Mouse (Mus musculus) liver, embryonic 14.5 days (tissue): ENCODE measurements around the gene 4930435E12Rik. TPM values are rescaled to one million over a fixed set of nuclear protein-coding genes. Genes with fewer than 3 reads are reported as not detected.

Source experiments
- ATAC-seq: fragments of 200-750 bp; cut with Nextera tagmentation; 2 replicates; pipeline ENCODE4 v1.8.0; 2017; ENCODE audit warnings: moderate number of reproducible peaks, mild to moderate bottlenecking, moderate library complexity; ENCODE audit not compliant: insufficient read depth
- DNase-seq, 3 experiments: peaks; one replicate each; pipeline ENCODE4 v3.0.0-alpha.2; 2012 to 2013; ENCODE audit warnings: low read depth in 3 of 3, low spot score in 3 of 3
- H3K27ac ChIP-seq: fragments of 300-500 bp; sonication (generic); 2 replicates; pipeline ENCODE4 v1.5.1; 2014; ENCODE audit warnings: moderate library complexity, mild to moderate bottlenecking, control low read depth, inconsistent platforms
- H3K27me3 ChIP-seq: fragments of 300-500 bp; sonication (generic); 2 replicates; pipeline ENCODE4 v1.6.1; 2014; ENCODE audit warnings: mild to moderate bottlenecking, low read length, moderate library complexity; ENCODE audit not compliant: control insufficient read depth, insufficient read depth
- H3K36me3 ChIP-seq: fragments of 300-500 bp; sonication (generic); replicated peaks from 2 replicates; pipeline ENCODE4 v1.6.1; 2014; ENCODE audit warnings: low read depth; ENCODE audit not compliant: control insufficient read depth, insufficient read depth
- H3K4me1 ChIP-seq, 2 experiments: fragments of 200-500 bp in 1 of 2; fragments of 300-500 bp in 1 of 2; sonication (generic) in 1 of 2; replicated peaks; 2 replicates each; pipeline ENCODE4 v1.6.1; 2012 to 2014; ENCODE audit warnings: antibody characterized with exemption in 1 of 2, inconsistent platforms in 1 of 2, low read length in 1 of 2; ENCODE audit not compliant: control insufficient read depth in 2 of 2, insufficient read depth in 2 of 2
- H3K4me2 ChIP-seq: fragments of 300-500 bp; sonication (generic); 2 replicates; pipeline ENCODE4 v1.6.1; 2014; ENCODE audit warnings: low read depth, mild to moderate bottlenecking, control low read depth, moderate library complexity
- H3K4me3 ChIP-seq, 2 experiments: fragments of 200-500 bp in 1 of 2; fragments of 300-500 bp in 1 of 2; sonication (generic) in 1 of 2; 2 replicates each; pipeline ENCODE4 v1.5.1; 2012 to 2014; ENCODE audit warnings: low read depth in 2 of 2, low read length in 2 of 2, mild to moderate bottlenecking in 2 of 2, control low read depth in 1 of 2, inconsistent platforms in 1 of 2, moderate library complexity in 1 of 2; ENCODE audit not compliant: insufficient read depth in 1 of 2
- H3K9ac ChIP-seq: fragments of 300-500 bp; sonication (generic); replicated peaks from 2 replicates; pipeline ENCODE4 v1.6.1; 2014; ENCODE audit warnings: mild to moderate bottlenecking, control low read depth, moderate library complexity
- H3K9me3 ChIP-seq: fragments of 300-500 bp; sonication (generic); 2 replicates; pipeline ENCODE4 v1.6.1; 2016; ENCODE audit warnings: low read length, mixed read lengths; ENCODE audit not compliant: control insufficient read depth
- CTCF ChIP-seq: IDR thresholded peaks from 2 replicates; pipeline ENCODE4 v1.5.1; 2016; ENCODE audit warnings: antibody characterized with exemption, low read depth, control low read depth
- EP300 ChIP-seq: IDR thresholded peaks from 2 replicates; pipeline ENCODE4 v1.6.1; 2016; ENCODE audit warnings: antibody characterized with exemption, low read depth
- WGBS: fragments of 180-500 bp; shearing (Covaris S2); extraction: QIAGEN DNeasy Blood & Tissue Kit; methylation state at CpG from one replicate; pipeline ENCODE4 v1.1.7; 2014; ENCODE audit not compliant: insufficient replicate concordance; 5-methylcytosine and 5-hydroxymethylcytosine counted together
- polyA plus RNA-seq, 2 experiments: library from polyadenylated mRNA; depleted of rRNA in 1 of 2; stranded (reverse) in 1 of 2; unstranded in 1 of 2; fragments of >200 nt; fragmentation: Nextera tagmentation in 1 of 2; extraction: Ambion mirVana in 1 of 2; gene quantifications; 2 replicates each; pipeline versions ENCODE4 v1.2.1 to v1.2.3; 2012 to 2014

Gene 4930435E12Rik
- polyA plus RNA-seq, 2 experiments, result not detected

DNA sequence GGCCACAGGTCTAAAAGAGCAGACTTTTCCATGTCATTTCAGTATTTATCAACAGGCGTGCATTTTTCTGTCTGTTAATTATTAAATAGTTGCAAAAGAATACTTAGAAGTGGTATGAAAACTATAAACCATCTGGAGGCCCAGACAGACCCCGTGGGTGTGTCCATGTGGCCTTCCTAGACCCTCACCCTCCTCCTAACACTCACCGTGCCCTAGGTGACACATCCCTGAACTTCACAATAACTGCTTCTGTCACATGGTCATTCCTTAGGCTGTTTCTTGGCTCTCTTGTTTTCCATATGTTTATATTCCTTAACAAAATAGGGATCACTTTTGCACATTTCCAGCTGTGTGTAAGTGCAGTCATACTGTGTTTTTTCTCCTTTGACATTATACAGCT, 61.9 kb downstream of the 4930435E12Rik start:
- whole genome bisulfite sequencing, result 46% methylated on average over 3 of the region's 3 CpGs
- no peak for TF ChIP-seq EP300
- no peak for TF ChIP-seq CTCF
- H3K4me3 ChIP-seq, result no peak overlapping the region
- H3K9me3 ChIP-seq, result no peaks in the 10 kb centered on the region
- no peaks in the 10 kb centered on the region for H3K36me3 ChIP-seq
- ATAC-seq (no peak), DNase-seq (no peak)
- no peak overlapping the region for H3K27ac ChIP-seq
- H3K4me2 ChIP-seq, result no peak overlapping the region
- no peaks in the 10 kb centered on the region; a peak in 1 of 4 replicates for H3K4me1 ChIP-seq
- H3K27me3 ChIP-seq, result no peaks in the 10 kb centered on the region
- no peak overlapping the region for H3K9ac ChIP-seq

DNA sequence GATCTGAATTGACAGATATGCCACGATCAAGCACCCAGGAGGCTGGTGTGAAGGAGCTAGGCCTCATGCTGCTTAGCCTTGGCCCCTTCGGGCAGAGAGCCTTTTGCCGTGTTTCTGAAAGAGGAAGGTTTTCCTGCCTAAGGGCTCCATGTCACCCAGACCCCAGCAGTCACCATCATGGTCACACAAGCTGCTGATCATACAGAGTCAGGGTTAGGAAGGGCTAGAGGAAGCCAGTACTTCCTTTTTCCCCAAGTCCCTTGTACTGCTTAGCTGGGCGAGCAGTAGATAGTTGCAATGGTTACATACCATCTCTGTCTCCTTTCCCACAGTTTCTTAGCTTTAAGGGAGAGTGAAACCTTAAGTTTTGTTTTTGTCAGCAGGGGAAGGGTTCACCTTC, 65.0 kb downstream of the 4930435E12Rik start:
- WGBS, result 35% methylated on average over 4 of the region's 4 CpGs
- no peak for TF ChIP-seq EP300
- no peak for TF ChIP-seq CTCF
- H3K9me3 ChIP-seq, result no peaks in the 10 kb centered on the region
- H3K27me3 ChIP-seq, result no peaks in the 10 kb centered on the region; the same call in 1 of the 2 replicates
- H3K36me3 ChIP-seq, result no peaks in the 10 kb centered on the region
- H3K9ac ChIP-seq, result no peak overlapping the region
- H3K4me1 ChIP-seq, result no peaks in the 10 kb centered on the region; a peak in 2 of 4 replicates
- DNase-seq (no peak), ATAC-seq (no peak)
- no peak overlapping the region for H3K4me2 ChIP-seq
- no peak overlapping the region for H3K27ac ChIP-seq
- H3K4me3 ChIP-seq, result no peak overlapping the region

DNA sequence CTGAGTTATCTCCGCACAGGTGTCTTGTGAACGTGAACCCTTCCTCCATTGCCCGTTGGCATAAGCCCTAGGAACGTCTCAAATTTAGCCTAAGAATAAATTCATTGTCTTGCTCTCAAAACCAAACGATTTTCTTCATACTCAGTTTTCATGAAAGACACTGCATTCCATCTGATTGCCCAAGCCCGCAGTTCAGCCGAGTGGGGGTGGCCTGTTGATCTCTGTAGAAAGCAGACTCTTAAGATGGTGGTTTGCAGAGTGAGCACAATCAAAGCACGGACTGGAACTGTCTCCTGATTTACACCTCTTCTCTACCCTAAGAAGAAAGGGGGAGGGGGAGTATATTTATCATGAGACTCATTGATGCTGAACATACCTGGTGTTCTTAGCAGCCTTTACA, 66.1 kb downstream of the 4930435E12Rik start:
- Histone ChIP-seq H3K27me3 (no peaks in the 10 kb centered on the region; the same call in 1 of the 2 replicates), H3K36me3 (no peaks in the 10 kb centered on the region), H3K4me2 (no peak overlapping the region), H3K9ac (no peak overlapping the region), H3K9me3 (no peaks in the 10 kb centered on the region), H3K27ac (no peak overlapping the region), H3K4me1 (peaks cover 0 to 4% of the 10 kb centered on the region in 2 experiments; a peak in 2 of 4 replicates), H3K4me3 (no peak overlapping the region)
- DNase-seq (no peak), ATAC-seq (no peak)
- WGBS, result 64% methylated on average over 8 of the region's 8 CpGs
- TF ChIP-seq EP300 (no peak), CTCF (no peak)

Other genes starting within 250 kb of the 4930435E12Rik start
- gene Arhgap31, start 115.5 kb downstream of the 4930435E12Rik start, polyA plus RNA-seq (2012; rRNA removed), result 0.69 and 0.88 TPM in 2 replicates
- 1.1 and 1.4 TPM in 2 replicates for gene Arhgap31, start 115.5 kb downstream of the 4930435E12Rik start, polyA plus RNA-seq (2014; fragmentation: Nextera tagmentation; extraction: Ambion mirVana)
- 1.2 and 1.3 TPM in 2 replicates for gene B4galt4, start 86.5 kb downstream of the 4930435E12Rik start, polyA plus RNA-seq (2012; rRNA removed)
- gene B4galt4, start 86.5 kb downstream of the 4930435E12Rik start, polyA plus RNA-seq (2014; fragmentation: Nextera tagmentation; extraction: Ambion mirVana), result 2.3 and 2.8 TPM in 2 replicates
- 0.73 and 1.1 TPM in 2 replicates for gene Upk1b, start 28.4 kb downstream of the 4930435E12Rik start, polyA plus RNA-seq (2012; rRNA removed)
- 2.0 and 2.4 TPM in 2 replicates for gene Upk1b, start 28.4 kb downstream of the 4930435E12Rik start, polyA plus RNA-seq (2014; fragmentation: Nextera tagmentation; extraction: Ambion mirVana)
- gene Igsf11, start 63.9 kb upstream of the 4930435E12Rik start, polyA plus RNA-seq (2012; rRNA removed), result 0.12 and 0.16 TPM in 2 replicates
- gene Igsf11, start 63.9 kb upstream of the 4930435E12Rik start, polyA plus RNA-seq (2014; fragmentation: Nextera tagmentation; extraction: Ambion mirVana), result 0.03 and 0.04 TPM in 2 replicates